Mouse (Mus musculus) A20 (cell line): ENCODE results near the gene Hspa1b.
"Not testable (repeated sequence)": the region's sequence is repeated elsewhere in the genome, so short reads cannot be mapped to it uniquely, and the experiment has no call there.

Experiments used
- DNase-seq: peaks from one replicate; pipeline ENCODE4 v3.0.0-alpha.2; 2011; ENCODE audit warnings: low read depth, low spot score

The Hspa1b gene

GRCm38 (mm10) chr17:34959130-34959778, at the start of gene Hspa1b:
TSS of gene Hspa1b (minus strand) at chr17:34959238.
- not testable (repeated sequence) for DNase-seq

DNA sequence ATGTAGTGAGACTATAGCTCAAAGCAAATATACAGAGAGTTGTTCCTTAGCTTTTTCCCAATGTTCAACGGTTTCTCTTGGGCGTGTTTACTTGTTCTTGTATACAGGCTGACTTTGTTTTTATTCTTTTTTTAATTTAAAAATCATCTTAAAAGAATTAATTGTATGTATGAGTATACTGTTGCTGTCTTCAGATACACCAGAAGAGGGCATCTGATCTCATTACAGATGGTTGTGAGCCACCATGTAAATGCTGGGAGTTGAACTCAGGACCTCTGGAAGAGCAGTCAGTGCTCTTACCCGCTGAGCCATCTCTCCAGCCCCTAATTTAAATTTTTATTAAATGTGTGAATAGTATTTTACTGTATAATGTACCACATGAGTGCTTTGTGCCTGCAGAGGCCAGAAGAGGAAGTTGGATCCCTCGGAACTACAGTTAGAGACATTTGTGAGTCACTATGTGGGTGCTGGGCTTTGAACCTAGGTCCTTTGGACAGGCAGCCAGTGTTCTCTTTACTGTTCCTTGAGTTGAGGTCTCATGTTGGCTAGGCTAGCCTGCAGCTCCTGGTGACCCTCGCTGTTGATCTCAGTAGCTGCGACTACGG, 48.5 kb upstream of the Hspa1b start:
- DNase-seq: no peak

- not testable (repeated sequence) for DNase-seq
These were observed 46.9 kb upstream of the Hspa1b start for GRCm38 (mm10) chr17:35005902-35006301.

DNA sequence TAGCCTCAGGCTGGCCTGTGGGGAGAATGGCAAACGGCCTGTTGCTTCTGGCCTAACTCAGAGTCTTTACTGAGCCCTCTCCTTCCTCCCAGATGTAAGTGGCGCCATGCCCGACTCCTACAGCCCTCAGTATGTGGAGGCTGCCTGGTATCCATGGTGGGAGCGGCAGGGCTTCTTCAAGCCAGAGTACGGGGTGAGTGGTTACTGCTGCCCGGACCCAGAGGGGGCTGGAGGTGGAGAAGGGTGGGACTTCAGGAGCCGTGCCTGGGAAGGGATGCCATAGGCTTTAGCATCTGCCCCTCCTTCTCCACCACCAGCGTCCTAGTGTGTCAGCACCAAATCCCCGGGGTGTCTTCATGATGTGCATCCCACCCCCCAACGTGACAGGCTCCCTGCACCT, 46.1 kb upstream of the Hspa1b start:
- DNase-seq: no peak

- DNase-seq: no peak
These were observed 45.2 kb upstream of the Hspa1b start for GRCm38 (mm10) chr17:35004075-35004717.

- peak; percentile 49 for DNase-seq
These were observed 44.2 kb upstream of the Hspa1b start for GRCm38 (mm10) chr17:35003022-35003838.

- DNase-seq: peak; percentile 56
These were observed 43.3 kb upstream of the Hspa1b start for GRCm38 (mm10) chr17:35002153-35002865.

DNA sequence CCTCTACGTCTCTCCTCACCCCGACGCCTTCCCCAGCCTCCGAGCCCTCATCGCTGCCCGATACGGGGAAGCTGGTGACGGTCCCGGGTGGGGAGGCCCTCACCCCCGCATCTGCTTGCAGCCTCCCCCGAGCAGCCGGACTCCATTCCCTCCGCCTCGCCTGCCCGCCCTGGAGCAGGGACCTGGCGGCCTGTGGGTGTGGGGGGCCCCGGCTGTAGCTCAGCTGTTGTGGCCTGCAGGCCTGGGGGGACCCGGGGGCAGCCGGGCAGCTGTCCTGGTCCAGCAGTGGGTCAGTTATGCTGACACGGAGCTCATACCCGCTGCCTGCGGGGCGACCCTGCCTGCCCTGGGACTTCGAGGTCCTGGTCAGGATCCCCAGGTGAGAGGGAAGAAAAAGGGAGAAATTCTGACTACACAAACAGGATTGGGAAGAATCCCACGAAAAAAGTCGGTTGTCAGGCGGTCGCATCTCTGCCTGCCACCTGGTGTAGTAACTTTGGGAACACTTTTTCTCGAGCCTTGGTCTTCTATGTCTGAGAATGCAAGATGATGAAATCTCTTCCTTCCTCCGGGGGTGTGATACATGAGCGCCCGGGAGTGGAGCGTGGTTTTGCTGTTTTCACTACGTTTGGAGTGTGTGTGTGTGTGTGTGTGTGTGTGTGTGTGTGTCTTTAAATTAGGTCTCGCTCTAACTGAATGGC, 42.6 kb upstream of the Hspa1b start:
- peak; percentile 51 for DNase-seq

- peak; percentile 96 for DNase-seq
These were observed 41.8 kb upstream of the Hspa1b start, which contains the start of gene Vars for GRCm38 (mm10) chr17:35000717-35001451. TSS of gene Vars (plus strand) at chr17:35000987.

DNA sequence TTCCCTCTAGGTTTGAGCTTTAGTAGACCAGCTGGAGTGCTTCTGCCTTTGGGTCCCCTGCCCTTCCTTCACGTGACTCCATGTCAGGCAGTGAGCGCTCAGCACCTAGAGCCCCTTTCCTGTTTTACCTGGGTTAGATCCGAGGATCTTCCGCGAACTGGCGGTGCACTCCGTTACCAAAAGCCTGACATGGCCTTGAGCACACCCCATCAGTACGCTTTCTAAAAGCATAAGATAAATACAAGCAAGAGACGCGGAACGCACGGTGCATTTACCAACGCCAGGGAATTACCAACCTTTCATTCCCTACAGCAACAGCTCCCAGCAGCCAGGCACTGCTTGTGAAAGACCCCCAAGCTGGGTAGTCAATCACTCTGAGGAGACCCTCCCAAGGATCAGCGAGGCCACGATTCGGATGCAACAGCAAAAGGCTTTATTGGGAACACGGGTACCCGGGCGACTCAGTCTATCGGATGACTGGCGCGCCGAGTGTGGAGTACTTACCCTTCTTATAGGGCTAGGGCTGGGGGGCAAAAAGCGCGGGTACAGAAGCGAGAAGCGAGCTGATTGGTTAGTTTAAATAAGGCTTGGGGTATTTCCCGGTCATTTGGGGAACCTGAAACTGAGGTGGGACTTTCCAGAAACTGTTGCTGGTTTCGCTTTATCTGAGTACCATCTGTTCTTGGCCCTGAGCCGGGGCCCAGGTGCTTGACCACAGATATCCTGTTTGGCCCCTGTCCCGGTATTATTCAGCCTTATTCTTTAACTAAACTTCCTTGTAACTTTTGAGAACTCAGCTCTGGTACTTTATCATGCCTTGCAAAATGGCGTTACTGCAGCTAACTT, 41.1 kb upstream of the Hspa1b start:
- DNase-seq: peak; percentile 80

GRCm38 (mm10) chr17:34998526-34999430, 39.7 kb upstream of the Hspa1b start:
- no peak for DNase-seq

DNA sequence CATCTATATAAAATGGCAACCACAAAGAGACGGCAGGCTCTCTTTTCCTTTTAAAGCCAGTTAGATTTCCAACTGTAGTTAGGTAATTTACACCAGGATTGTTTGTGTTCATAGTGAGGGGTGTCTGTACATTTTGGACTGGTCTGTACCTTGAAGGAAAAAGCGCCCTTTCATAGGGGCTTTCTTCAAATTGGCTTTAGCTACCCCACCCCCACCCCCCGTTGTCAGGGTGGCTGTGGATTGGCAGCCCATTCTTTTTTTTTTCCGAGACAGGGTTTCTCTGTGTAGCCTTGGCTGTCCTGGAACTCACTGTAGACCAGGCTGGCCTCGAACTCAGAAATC, 38.1 kb upstream of the Hspa1b start:
- no peak for DNase-seq

DNA sequence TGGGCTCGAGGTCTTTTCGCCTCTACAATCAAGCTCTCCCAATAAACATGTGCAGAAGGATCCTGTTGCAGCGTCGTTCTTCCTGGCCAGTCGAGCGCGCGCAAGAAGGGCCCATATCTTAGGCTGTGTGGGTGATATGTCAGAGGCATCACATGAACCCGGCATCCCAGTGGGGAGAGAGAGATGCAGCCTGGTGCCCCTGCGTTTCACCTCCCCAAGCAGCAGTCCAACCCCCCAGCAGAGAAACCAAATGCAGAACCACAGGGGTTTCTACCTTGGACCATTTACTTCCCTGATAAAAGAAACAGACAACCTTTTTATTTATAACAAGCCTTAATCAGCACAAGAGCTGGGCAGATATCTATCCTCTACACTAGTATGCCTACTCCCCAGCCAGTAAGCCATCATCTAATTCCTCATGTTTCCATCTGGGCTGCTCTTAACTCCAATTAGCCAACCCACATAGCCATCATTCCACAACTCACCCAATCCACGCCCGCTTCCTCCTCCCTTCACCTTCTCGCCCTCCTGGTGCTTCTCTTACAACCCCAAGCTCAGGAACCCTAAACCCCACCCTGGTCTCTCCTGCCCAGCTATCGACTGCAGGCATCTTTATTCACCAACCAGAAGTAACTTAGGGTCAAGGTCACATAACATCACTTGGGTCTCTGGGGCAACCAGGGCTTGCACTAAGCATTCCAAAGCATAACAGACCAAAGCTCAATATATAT, 37.5 kb upstream of the Hspa1b start:
- no peak for DNase-seq

DNA sequence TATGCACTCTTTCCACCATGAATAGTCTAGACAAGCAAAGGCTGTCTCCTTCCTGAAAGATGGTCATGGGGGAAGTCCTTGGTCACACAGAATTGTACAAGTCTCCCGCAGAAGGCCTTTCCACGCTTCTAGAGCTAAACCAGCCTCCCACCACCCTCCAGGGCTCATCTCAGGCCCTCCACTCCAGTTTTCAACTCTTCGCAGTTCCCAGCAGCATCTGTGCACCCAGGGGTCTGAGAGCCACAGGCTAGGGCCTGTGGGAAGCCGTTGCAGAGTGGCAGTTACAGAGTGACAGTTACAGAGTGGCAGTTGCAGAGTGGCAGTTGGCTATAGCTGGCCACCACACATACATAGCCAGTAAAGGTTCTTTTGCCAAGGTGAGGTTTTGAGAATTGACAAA, 36.9 kb upstream of the Hspa1b start:
- not testable (repeated sequence) for DNase-seq

DNA sequence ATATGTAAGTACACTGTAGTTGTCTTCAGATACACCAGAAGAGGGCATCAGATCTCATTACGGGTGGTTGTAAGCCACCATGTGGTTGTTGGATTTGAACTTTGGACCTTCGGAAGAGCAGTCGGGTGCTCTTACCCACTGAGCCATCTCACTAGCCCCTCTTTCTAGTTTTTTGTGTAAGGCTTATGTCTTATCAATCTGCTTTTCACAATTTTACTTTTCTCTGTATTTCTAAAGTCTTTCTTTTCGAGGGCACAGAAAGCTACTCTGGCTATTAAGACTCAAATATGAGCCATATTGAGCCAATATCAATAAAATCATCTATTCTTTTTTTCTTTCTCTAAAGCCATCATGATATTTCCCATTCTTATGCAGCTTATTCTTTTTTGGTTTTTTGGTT, 36.2 kb upstream of the Hspa1b start:
- DNase-seq: not testable (repeated sequence)

DNA sequence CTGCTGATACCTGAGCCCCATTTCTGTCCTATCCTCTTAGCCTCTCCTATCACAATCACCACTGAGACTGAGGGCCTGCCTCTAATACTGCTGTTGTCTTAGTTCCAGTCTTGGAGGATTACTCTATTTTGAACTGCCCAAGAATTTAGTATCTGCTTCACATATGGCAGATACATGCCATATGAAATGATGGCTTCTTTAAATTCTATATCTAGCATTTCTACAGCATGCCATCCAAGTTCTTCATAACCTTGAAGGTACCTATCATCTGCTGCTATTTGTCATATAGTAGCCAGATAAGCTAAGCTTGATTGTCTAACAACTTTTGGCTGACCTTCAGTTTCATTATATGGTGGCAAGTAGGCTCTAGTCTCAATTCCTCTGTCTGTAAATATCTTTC, 35.7 kb upstream of the Hspa1b start:
- DNase-seq: peak; percentile 47

DNA sequence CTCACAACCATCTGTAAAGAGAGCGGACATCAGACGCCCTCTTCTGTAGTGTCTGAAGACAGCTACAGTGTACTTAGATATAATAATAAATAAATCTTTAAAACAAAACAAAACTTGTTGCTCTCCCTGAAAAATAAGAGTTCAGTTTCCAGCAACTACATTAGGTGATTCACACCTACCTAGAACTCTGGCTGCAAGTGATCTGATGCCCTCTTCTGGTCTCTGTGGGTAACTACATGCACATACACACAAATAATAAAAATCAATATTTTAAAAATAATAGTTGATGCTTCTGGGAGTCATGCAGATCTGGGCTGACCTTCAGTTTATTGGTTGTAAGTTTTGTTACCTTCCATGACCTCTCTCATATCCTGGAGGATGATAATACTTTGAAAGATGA, 25.2 kb upstream of the Hspa1b start:
- DNase-seq: peak; percentile 57

- DNase-seq: no peak
These were observed 23.3 kb upstream of the Hspa1b start for GRCm38 (mm10) chr17:34982328-34982727.
